In genomic region chr13:24832811-24833155, GRCm38 (mm10) we compare ENCODE assay signal across 9 mouse cellular contexts. TPM values are rescaled to one million over a fixed set of nuclear protein-coding genes. Genes with fewer than 3 reads are reported as not detected.
DNase-seq lines count a peak whose midpoint lies in the region; ATAC-seq and TF ChIP-seq lines count a peak whose summit lies in the region.
"Had no signal": no experiment of that assay in that cellular context is flagged by ENCODE, and none has a peak within 500 bp of the region (broad histone marks: within the 10 kb centered on the region; RNA-seq: fewer than 3 reads in every experiment).

No protein-coding gene starts in this region.

- no peak for DNase-seq in kidney, adult 2 months
- DNase-seq in kidney, postnatal 14 days = no peak
- DNase-seq in midbrain, embryonic 14.5 days = no peak
- DNase-seq in urinary bladder, postnatal 25 days (ENCODE audit: low spot score) = no peak
- no peak for DNase-seq in gastrocnemius, postnatal 4 days (ENCODE audit: low spot score in 2 of 2)

- no peaks in the 10 kb centered on the region for H3K9me3 ChIP-seq in hindbrain, embryonic 16.5 days (ENCODE audit: control insufficient read depth, low read length)
- H3K9me3 ChIP-seq in midbrain, embryonic 14.5 days (ENCODE audit: control insufficient read depth, low read length) = no peaks in the 10 kb centered on the region

- peak overlapping the region; percentile 78 for H3K4me2 ChIP-seq in hindbrain, embryonic 16.5 days (ENCODE audit: low read length)
- H3K4me2 ChIP-seq in midbrain, embryonic 14.5 days (ENCODE audit: low read length) = peak overlapping the region; percentile 80

- H3K36me3 ChIP-seq in kidney, adult 2 months (ENCODE audit: control insufficient read depth, insufficient read depth, low read length) = no peaks in the 10 kb centered on the region
- no peaks in the 10 kb centered on the region for H3K36me3 ChIP-seq in hindbrain, embryonic 16.5 days (ENCODE audit: control insufficient read depth, insufficient read depth, low read length)
- no peaks in the 10 kb centered on the region for H3K36me3 ChIP-seq in midbrain, embryonic 14.5 days (ENCODE audit: control insufficient read depth, insufficient read depth, low read length)

- TF ChIP-seq POLR2A in kidney, adult 2 months (IDR thresholded peaks at IDR 0.05; ENCODE audit: low read depth, low read length) = no peak
- TF ChIP-seq POLR2A in cortical plate, adult 2 months (IDR thresholded peaks at IDR 0.05; ENCODE audit: extremely low read depth, insufficient read depth, low read length) = no peak

- peak overlapping the region; percentile 80 for H3K4me3 ChIP-seq in kidney, adult 2 months (ENCODE audit: insufficient read depth, low read depth, low read length)
- H3K4me3 ChIP-seq in cortical plate, adult 2 months (ENCODE audit: insufficient read depth, low read length) = peak overlapping the region; percentile 77; the same call in 1 of the 2 replicates
- H3K4me3 ChIP-seq in hindbrain, embryonic 16.5 days (ENCODE audit: low read length) = peak overlapping the region; percentile 96
- peak overlapping the region; percentile 87 for H3K4me3 ChIP-seq in midbrain, embryonic 14.5 days (replicated peaks; ENCODE audit: low read depth, low read length)

- no peak for ATAC-seq in hindbrain, embryonic 16.5 days
- no peak for ATAC-seq in midbrain, embryonic 14.5 days (ENCODE audit: low FRiP score, low TSS enrichment)
- ATAC-seq in CD4-positive, CD25-positive, alpha-beta regulatory T cell, adult 4 months = no peak
- ATAC-seq: Patski had no signal

- no peak for TF ChIP-seq CTCF in kidney, adult 2 months (conservative IDR thresholded peaks at IDR 0.05; ENCODE audit: insufficient read depth, insufficient read length, low read depth, low read length)
- TF ChIP-seq CTCF in cortical plate, adult 2 months (IDR thresholded peaks at IDR 0.05; ENCODE audit: extremely low read depth, insufficient read depth, low read length) = no peak

- peaks cover 9% of the 10 kb centered on the region; the same call in 1 of the 2 replicates for H3K4me1 ChIP-seq in kidney, adult 2 months (ENCODE audit: control insufficient read depth, insufficient read depth, low read length)
- no peaks in the 10 kb centered on the region; the same call in 1 of the 2 replicates for H3K4me1 ChIP-seq in cortical plate, adult 2 months (ENCODE audit: control insufficient read depth, insufficient read depth, low read length)
- peaks cover 20% of the 10 kb centered on the region for H3K4me1 ChIP-seq in hindbrain, embryonic 16.5 days (ENCODE audit: control insufficient read depth, insufficient read depth, low read depth, low read length)
- peaks cover 22% of the 10 kb centered on the region for H3K4me1 ChIP-seq in midbrain, embryonic 14.5 days (ENCODE audit: control insufficient read depth, insufficient read depth, low read length)

- H3K27ac ChIP-seq in kidney, adult 2 months (ENCODE audit: insufficient read depth, low read depth, low read length) = 0 out of 2 replicates have a peak overlapping the region, but pooled peaks have one; percentile 60
- H3K27ac ChIP-seq in cortical plate, adult 2 months (ENCODE audit: insufficient read depth, low read length) = no peak overlapping the region
- H3K27ac ChIP-seq in hindbrain, embryonic 16.5 days (ENCODE audit: low read depth, low read length) = no peak overlapping the region
- H3K27ac ChIP-seq in midbrain, embryonic 14.5 days (replicated peaks; ENCODE audit: low read depth, low read length) = no peak overlapping the region

- WGBS in kidney, adult 2 months = 11% methylated on average over 2 of the region's 2 CpGs
- WGBS in hindbrain, embryonic 16.5 days = 51% methylated on average over 2 of the region's 2 CpGs
- WGBS in midbrain, embryonic 14.5 days = 68% methylated on average over 2 of the region's 2 CpGs

- no peaks in the 10 kb centered on the region for H3K27me3 ChIP-seq in kidney, adult 2 months (replicated peaks; ENCODE audit: control insufficient read depth, insufficient read depth, low read length)
- no peaks in the 10 kb centered on the region for H3K27me3 ChIP-seq in hindbrain, embryonic 16.5 days (replicated peaks; ENCODE audit: control insufficient read depth, insufficient read depth, low read length)
- no peaks in the 10 kb centered on the region for H3K27me3 ChIP-seq in midbrain, embryonic 14.5 days (ENCODE audit: control insufficient read depth, insufficient read depth, low read length)
- H3K27me3 ChIP-seq: Patski had no signal

- peak overlapping the region; percentile 92 for H3K9ac ChIP-seq in hindbrain, embryonic 16.5 days (ENCODE audit: low read depth, low read length)
- H3K9ac ChIP-seq in midbrain, embryonic 14.5 days (replicated peaks; ENCODE audit: low read length) = peak overlapping the region; percentile 90

RNA-seq across cellular contexts. Expression of gene Tdp2, which starts 1.3 kb away (rescaled TPM):
- 19.6 and 19.7 TPM in 2 replicates for polyA plus RNA-seq in kidney, adult 2 months (2012; rRNA removed)
- polyA plus RNA-seq in cortical plate, adult 2 months (2012; rRNA removed) = 25.2 and 28.8 TPM in 2 replicates
- polyA plus RNA-seq in hindbrain, embryonic 16.5 days (2015; fragmentation: Nextera tagmentation; extraction: Ambion mirVana) = 31.0 and 35.4 TPM in 2 replicates
- polyA plus RNA-seq in midbrain, embryonic 14.5 days (2014; fragmentation: Nextera tagmentation; extraction: Ambion mirVana) = 36.4 and 40.4 TPM in 2 replicates
- 10 to 100 TPM; 17.6 to 19.8 TPM for polyA plus RNA-seq in CD4-positive, CD25-positive, alpha-beta regulatory T cell, adult 4 months (2017; shearing (Covaris generic))
- total RNA-seq in gastrocnemius, postnatal 4 days (2021) = 10 to 100 TPM; 15.5 to 16.1 TPM

RNA-seq across cellular contexts. Expression of gene Acot13, which starts 1.4 kb away (rescaled TPM):
- 259 and 286 TPM in 2 replicates for polyA plus RNA-seq in kidney, adult 2 months (2012; rRNA removed)
- polyA plus RNA-seq in cortical plate, adult 2 months (2012; rRNA removed) = 153 and 169 TPM in 2 replicates
- polyA plus RNA-seq in hindbrain, embryonic 16.5 days (2015; fragmentation: Nextera tagmentation; extraction: Ambion mirVana) = 59.4 and 66.5 TPM in 2 replicates
- polyA plus RNA-seq in midbrain, embryonic 14.5 days (2014; fragmentation: Nextera tagmentation; extraction: Ambion mirVana) = 40.3 and 46.3 TPM in 2 replicates
- polyA plus RNA-seq in CD4-positive, CD25-positive, alpha-beta regulatory T cell, adult 4 months (2017; shearing (Covaris generic)) = 10 to 100 TPM; 59.1 to 69.9 TPM
- 10 to 100 TPM; 50.9 to 57.6 TPM for total RNA-seq in gastrocnemius, postnatal 4 days (2021)

RNA-seq across cellular contexts. Expression of gene D130043K22Rik, which starts 12.2 kb away (rescaled TPM):
- 0.57 and 0.67 TPM in 2 replicates for polyA plus RNA-seq in kidney, adult 2 months (2012; rRNA removed)
- 16.4 and 16.8 TPM in 2 replicates for polyA plus RNA-seq in cortical plate, adult 2 months (2012; rRNA removed)
- 9.5 and 9.6 TPM in 2 replicates for polyA plus RNA-seq in hindbrain, embryonic 16.5 days (2015; fragmentation: Nextera tagmentation; extraction: Ambion mirVana)
- 3.5 and 4.2 TPM in 2 replicates for polyA plus RNA-seq in midbrain, embryonic 14.5 days (2014; fragmentation: Nextera tagmentation; extraction: Ambion mirVana)
- 1 to 10 TPM in 1 of 2 experiments, under 1 TPM in 1; 0.19 to 1.7 TPM for polyA plus RNA-seq in CD4-positive, CD25-positive, alpha-beta regulatory T cell, adult 4 months (2017; shearing (Covaris generic))
- not detected for total RNA-seq in gastrocnemius, postnatal 4 days (2021)

RNA-seq across cellular contexts. Expression of gene BC005537, which starts 31.3 kb away (rescaled TPM):
- 35.3 and 42.4 TPM in 2 replicates for polyA plus RNA-seq in kidney, adult 2 months (2012; rRNA removed)
- polyA plus RNA-seq in cortical plate, adult 2 months (2012; rRNA removed) = 115 and 122 TPM in 2 replicates
- polyA plus RNA-seq in hindbrain, embryonic 16.5 days (2015; fragmentation: Nextera tagmentation; extraction: Ambion mirVana) = 17.3 and 20.7 TPM in 2 replicates
- 51.8 and 76.3 TPM in 2 replicates for polyA plus RNA-seq in midbrain, embryonic 14.5 days (2014; fragmentation: Nextera tagmentation; extraction: Ambion mirVana)
- polyA plus RNA-seq in CD4-positive, CD25-positive, alpha-beta regulatory T cell, adult 4 months (2017; shearing (Covaris generic)) = 10 to 100 TPM; 24.0 to 51.6 TPM
- 100 to 1,000 TPM; 100 to 114 TPM for total RNA-seq in gastrocnemius, postnatal 4 days (2021)
